Mouse (Mus musculus) lung, embryonic 15.5 days (tissue): Measurements from ENCODE around the gene Nptx1. TPM values are rescaled to one million over a fixed set of nuclear protein-coding genes. Genes with fewer than 3 reads are reported as not detected.

Experiments used
- ATAC-seq: fragments of 200-750 bp; cut with Nextera tagmentation; 2 replicates; pipeline ENCODE4 v1.8.0; 2017; ENCODE audit warnings: moderate number of reproducible peaks, borderline replicate concordance; ENCODE audit not compliant: low FRiP score, low TSS enrichment; ENCODE audit errors: extremely low read depth
- H3K27ac ChIP-seq: fragments of 300-500 bp; sonication (generic); 2 replicates; pipeline ENCODE4 v1.5.1; 2015; ENCODE audit warnings: moderate library complexity, mild to moderate bottlenecking, inconsistent platforms
- H3K27me3 ChIP-seq: fragments of 300-500 bp; sonication (generic); 2 replicates; pipeline ENCODE4 v1.6.1; 2015; ENCODE audit warnings: inconsistent platforms
- H3K36me3 ChIP-seq: fragments of 300-500 bp; sonication (generic); 2 replicates; pipeline ENCODE4 v1.6.1; 2015; ENCODE audit warnings: inconsistent platforms
- H3K4me1 ChIP-seq: fragments of 300-500 bp; sonication (generic); 2 replicates; pipeline ENCODE4 v1.6.1; 2015; ENCODE audit warnings: inconsistent platforms
- H3K4me2 ChIP-seq: fragments of 300-500 bp; sonication (generic); 2 replicates; pipeline ENCODE4 v1.6.1; 2015; ENCODE audit warnings: inconsistent platforms, mild to moderate bottlenecking, moderate library complexity
- H3K4me3 ChIP-seq: fragments of 300-500 bp; sonication (generic); 2 replicates; pipeline ENCODE4 v1.5.1; 2015; ENCODE audit warnings: mild to moderate bottlenecking, inconsistent platforms
- H3K9ac ChIP-seq: fragments of 300-500 bp; sonication (generic); 2 replicates; pipeline ENCODE4 v1.6.1; 2015; ENCODE audit warnings: inconsistent platforms
- H3K9me3 ChIP-seq: fragments of 300-500 bp; sonication (generic); 2 replicates; pipeline ENCODE4 v1.6.1; 2016; ENCODE audit warnings: inconsistent platforms
- WGBS: fragments of 180-500 bp; shearing (Covaris S2); methylation state at CpG from one replicate; pipeline ENCODE4 v1.1.7; 2015; 5-methylcytosine and 5-hydroxymethylcytosine counted together
- polyA plus RNA-seq: library from polyadenylated mRNA; unstranded; fragments of >200 nt; fragmentation: Nextera tagmentation; extraction: Ambion mirVana; gene quantifications from 2 replicates; pipeline ENCODE4 v1.2.1, GENCODE M21; 2015

The Nptx1 gene
- polyA plus RNA-seq, 1 experiment from 2014 or later, result 1.7 TPM

DNA sequence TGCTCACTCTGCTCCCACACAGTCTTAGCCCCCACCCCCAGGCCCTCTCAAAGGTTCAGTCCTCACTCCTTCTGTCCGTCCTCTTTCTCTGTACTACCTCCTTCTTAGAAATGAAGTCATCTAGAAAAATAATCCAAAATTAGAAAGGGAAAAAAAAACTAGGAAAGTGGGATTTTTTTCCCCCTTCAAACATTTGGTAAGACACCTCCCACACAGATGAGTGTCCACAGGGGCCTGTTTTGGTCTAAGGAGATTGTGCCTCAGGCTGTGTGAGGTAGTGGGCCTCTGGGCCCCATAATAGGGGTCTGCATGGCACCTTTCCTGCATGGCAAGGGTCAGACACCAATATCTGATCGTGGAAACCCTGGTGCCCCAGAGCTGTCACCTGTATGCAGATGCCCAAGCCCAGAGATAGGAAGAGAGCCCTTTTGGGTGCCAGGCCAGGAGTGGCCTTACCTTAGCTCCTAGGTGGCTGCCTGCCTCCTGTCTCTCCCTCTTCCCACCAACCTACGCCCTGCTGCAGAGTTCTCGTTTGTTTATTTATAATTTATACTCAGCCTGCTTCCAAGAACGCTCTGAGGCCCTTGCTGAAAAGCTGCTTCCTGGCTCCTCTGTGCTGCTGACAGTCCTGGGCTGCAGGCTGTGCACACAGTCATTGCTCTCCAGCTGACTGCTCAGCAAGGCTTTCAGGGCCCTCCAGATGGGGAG is 27.4 kb downstream of the Nptx1 start:
- no peak overlapping the region for H3K4me3 ChIP-seq
- peaks cover 12% of the 10 kb centered on the region for H3K4me1 ChIP-seq
- no peak overlapping the region for H3K4me2 ChIP-seq
- no peak for ATAC-seq
- 32% methylated on average over 5 of the region's 5 CpGs for WGBS
- H3K36me3 ChIP-seq, result no peaks in the 10 kb centered on the region
- H3K9ac ChIP-seq, result no peak overlapping the region
- H3K27ac ChIP-seq, result no peak overlapping the region
- no peaks in the 10 kb centered on the region for H3K9me3 ChIP-seq
- H3K27me3 ChIP-seq, result peaks cover 13% of the 10 kb centered on the region

DNA sequence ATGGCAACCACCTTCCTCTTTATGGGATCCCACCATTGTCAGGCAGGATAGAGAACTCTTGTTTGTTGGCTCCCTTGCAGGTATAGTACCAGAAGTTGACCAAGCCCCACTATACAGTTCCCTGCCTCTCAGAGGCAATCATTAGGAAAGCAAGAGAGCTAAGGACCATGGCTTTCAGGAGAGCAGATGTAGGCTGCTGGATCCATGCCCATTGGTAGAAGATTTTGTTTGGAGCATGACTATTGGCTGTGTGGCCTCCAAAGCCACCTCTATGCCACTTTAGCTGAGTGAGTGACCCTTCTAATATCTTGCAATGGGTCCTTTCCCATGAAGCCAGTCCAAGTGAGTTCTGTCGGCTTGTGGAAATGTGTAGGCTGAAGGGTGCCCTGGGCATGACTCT is 28.2 kb downstream of the Nptx1 start:
- no peak overlapping the region for H3K9ac ChIP-seq
- H3K4me1 ChIP-seq, result peaks cover 12% of the 10 kb centered on the region; the same call in 1 of the 2 replicates
- no peaks in the 10 kb centered on the region for H3K36me3 ChIP-seq
- H3K9me3 ChIP-seq, result no peaks in the 10 kb centered on the region
- H3K27ac ChIP-seq, result no peak overlapping the region
- 77% methylated on average over 1 of the region's 1 CpGs for WGBS
- H3K27me3 ChIP-seq, result peaks cover 20% of the 10 kb centered on the region
- ATAC-seq, result no peak
- no peak overlapping the region for H3K4me2 ChIP-seq
- H3K4me3 ChIP-seq, result no peak overlapping the region

DNA sequence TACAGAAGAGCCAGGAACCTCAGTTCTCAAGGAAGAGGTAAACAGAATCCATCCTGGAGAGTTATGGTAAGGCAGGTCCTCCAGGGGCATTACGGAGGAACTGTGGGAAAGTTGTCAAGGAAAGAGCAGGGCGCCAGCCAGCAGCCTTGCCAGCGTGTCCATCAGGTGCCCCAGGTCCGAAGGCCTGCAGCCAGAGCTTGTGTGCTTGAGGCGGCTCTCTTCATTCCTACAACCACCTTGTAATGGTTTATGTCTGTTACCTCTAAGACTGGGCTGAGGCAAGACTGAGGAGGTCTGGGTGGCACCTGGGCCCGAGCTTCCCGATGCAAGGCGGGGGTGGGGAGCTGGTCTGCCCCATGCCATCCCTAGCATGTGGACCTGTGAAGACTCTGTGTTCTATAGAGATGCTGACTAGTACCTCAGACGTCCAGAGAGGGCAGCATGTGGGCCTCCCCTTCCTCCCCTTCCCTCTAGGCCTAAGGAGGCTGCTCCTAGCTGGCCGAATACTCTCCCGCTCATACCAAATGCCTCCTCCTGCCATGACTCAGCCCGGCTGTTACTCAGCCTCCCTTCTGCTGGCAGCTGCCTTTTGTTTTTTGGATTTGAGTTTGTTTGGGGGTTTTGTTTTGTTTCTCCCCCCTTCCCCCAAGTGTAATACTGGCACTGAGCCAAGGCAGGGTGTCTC is 30.7 kb downstream of the Nptx1 start:
- no peak for ATAC-seq
- Histone ChIP-seq H3K27ac (no peak overlapping the region), H3K27me3 (peaks cover 33% of the 10 kb centered on the region), H3K4me1 (peaks cover 5% of the 10 kb centered on the region; the same call in 1 of the 2 replicates), H3K4me2 (no peak overlapping the region), H3K4me3 (no peak overlapping the region), H3K36me3 (no peaks in the 10 kb centered on the region), H3K9ac (no peak overlapping the region), H3K9me3 (no peaks in the 10 kb centered on the region)
- WGBS, result 59% methylated on average over 12 of the region's 12 CpGs

DNA sequence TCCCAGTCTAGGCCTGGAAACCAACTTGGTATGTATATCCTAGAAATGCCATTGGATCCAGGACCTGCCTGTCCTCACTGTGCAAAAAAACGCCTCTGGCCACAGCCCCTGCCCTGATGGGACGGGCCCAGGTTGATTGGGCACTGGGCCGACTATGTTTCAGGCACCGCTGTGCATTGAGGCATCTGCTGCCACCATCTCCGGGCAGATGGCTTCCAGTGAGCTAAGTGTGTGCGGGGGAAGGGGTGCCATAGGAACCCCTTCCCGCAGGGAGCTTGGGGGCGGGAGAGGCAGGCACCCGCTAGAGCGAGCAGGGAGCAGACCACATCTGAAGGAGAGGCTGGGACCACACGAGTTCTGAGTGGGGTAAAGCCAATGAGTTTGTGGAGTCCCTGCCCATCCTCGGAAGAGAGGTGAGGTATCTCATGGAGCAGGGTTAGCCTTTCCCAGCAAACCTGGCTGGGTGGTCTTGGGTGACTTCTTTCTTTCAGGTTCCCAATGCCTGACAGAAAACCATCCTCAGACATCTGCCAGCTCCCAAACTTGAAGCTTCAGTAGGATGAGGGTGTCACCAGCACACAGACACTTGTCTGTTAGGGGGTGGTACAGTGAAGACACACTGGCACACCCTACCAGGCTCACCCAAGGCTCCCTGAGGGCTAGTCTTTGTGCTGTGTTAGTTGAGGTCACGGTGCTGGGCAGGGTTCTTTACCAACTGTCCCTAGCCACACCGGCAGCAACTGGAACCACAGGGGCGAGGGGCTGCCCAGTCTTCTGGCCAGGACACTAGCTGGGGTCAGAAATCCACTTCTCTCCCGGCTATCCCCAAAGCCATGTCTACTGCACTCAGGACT is 31.5 kb downstream of the Nptx1 start:
- no peak for ATAC-seq
- no peak overlapping the region for H3K4me2 ChIP-seq
- H3K4me3 ChIP-seq, result no peak overlapping the region
- no peak overlapping the region for H3K27ac ChIP-seq
- WGBS, result 75% methylated on average over 16 of the region's 16 CpGs
- no peak overlapping the region for H3K9ac ChIP-seq
- H3K4me1 ChIP-seq, result peaks cover 5% of the 10 kb centered on the region; the same call in 1 of the 2 replicates
- H3K36me3 ChIP-seq, result no peaks in the 10 kb centered on the region
- peaks cover 33% of the 10 kb centered on the region for H3K27me3 ChIP-seq
- no peaks in the 10 kb centered on the region for H3K9me3 ChIP-seq

DNA sequence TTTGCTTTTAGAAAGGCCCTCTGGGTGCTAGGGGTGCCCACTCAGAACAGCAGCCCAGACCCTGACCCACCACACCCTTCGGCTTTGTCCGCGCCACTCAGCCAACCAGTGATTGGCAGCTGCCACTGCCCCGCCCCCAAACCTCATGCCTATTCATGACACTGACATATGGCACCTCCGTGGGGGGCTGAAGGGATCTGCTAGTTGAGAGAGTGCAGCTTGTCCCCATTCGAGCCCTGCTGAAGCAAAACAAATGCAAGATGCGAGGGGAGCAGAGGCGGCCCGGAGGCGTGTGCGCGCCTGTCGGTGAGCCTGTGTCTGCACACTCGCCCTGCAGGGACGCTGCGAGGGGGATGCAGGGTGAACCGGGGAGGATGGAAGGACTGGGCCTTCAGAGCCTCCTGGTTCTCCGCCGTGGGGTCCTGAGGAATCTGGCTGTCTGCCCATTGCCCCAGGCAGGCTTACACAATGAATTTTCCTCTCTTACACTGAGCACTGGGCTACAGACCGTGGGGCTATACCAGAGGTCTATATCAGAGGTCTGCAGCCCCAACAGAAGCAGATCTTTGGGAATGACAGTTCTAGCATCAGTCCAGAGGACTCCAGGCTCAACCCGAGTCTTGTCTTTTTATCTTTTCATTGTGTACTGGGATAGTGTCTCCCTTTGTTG is 32.5 kb downstream of the Nptx1 start:
- Histone ChIP-seq H3K36me3 (no peaks in the 10 kb centered on the region), H3K4me3 (0 out of 2 replicates have a peak overlapping the region, but pooled peaks have one; percentile 6), H3K27ac (no peak overlapping the region), H3K4me1 (peaks cover 5% of the 10 kb centered on the region; the same call in 1 of the 2 replicates), H3K27me3 (peaks cover 33% of the 10 kb centered on the region), H3K9ac (no peak overlapping the region), H3K4me2 (peak overlapping the region; percentile 31), H3K9me3 (no peaks in the 10 kb centered on the region)
- WGBS, result 5% methylated on average over 21 of the region's 21 CpGs
- no peak for ATAC-seq

DNA sequence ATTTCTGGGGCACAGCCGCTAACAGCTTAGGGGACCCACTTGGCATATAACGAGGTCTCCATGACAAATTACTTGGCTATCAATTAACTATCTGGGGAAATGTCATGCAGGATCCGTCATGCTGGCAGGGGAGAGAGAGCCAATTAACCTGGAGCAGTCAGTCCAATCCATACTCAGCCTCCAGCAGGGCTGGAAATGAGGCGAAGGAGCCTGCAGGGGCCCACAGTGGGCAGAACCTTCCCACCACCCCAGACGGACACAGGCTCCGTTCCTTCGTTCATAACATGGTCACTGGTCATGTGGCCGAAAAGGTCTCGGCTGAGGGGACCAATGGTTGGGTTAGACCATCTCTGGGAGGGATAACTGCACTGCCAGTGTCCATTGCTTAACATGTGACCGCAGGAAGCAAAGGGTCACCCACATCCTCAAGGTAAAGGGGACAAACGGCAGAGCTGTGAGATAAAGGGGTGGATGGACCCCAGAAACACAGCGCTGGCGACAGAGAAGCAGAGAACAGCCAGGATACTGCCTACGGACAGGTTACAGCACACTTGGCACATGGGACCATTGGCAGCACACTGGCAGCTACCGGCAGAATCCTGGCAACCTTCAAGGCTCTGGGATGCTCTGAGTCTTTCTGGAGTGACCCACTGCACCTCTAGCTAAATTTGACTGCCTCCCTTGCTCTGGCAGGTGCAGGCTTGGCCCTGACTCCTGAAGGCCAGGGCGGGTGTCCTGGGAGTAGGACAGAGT is 33.3 kb downstream of the Nptx1 start:
- no peak overlapping the region for H3K4me3 ChIP-seq
- peaks cover 33% of the 10 kb centered on the region for H3K27me3 ChIP-seq
- no peak for ATAC-seq

DNA sequence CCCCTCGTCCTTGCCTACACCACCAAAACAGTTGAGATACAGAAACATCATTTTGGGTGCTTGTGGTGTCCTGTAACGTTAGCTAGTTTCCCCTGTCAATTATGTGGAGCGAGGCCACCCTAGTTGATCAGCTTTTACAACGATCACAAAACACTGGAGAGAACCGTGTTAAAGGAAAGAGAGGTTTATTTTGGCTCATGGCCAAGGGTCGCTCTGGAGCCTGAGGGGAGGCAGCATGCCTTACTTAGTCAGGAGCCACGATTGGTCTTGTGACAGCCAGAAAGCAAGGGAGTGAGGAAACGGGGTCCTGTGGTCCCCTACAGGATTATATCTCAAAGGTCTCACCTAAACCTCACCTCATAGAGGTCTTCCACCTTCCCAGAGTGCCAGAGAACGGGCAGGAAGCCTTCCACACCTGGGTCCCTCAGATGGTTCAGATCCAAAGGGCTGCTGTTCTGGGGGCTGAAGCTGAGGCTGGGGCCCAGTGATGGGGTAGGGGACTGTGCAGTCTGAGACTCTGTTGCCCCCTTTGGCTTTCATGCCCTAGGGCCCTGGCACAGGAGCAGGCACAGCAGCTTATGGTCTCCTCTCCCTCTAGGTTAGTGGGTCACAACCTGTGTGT is 34.4 kb downstream of the Nptx1 start:
- H3K4me3 ChIP-seq, result no peak overlapping the region
- peaks cover 33% of the 10 kb centered on the region for H3K27me3 ChIP-seq
- H3K4me1 ChIP-seq, result peaks cover 5% of the 10 kb centered on the region; the same call in 1 of the 2 replicates
- H3K9me3 ChIP-seq, result no peaks in the 10 kb centered on the region
- ATAC-seq, result no peak
- WGBS, result 24% methylated on average over 9 of the region's 9 CpGs
- peaks cover 3% of the 10 kb centered on the region; the same call in 1 of the 2 replicates for H3K36me3 ChIP-seq
- no peak overlapping the region for H3K4me2 ChIP-seq
- no peak overlapping the region for H3K9ac ChIP-seq
- no peak overlapping the region for H3K27ac ChIP-seq

More for the DNA sequence above, 33.3 kb downstream of the Nptx1 start:
- WGBS, result 52% methylated on average over 16 of the region's 16 CpGs
- Histone ChIP-seq H3K36me3 (no peaks in the 10 kb centered on the region), H3K4me1 (peaks cover 5% of the 10 kb centered on the region; the same call in 1 of the 2 replicates), H3K4me2 (no peak overlapping the region), H3K9me3 (no peaks in the 10 kb centered on the region), H3K27ac (no peak overlapping the region), H3K9ac (no peak overlapping the region)

DNA sequence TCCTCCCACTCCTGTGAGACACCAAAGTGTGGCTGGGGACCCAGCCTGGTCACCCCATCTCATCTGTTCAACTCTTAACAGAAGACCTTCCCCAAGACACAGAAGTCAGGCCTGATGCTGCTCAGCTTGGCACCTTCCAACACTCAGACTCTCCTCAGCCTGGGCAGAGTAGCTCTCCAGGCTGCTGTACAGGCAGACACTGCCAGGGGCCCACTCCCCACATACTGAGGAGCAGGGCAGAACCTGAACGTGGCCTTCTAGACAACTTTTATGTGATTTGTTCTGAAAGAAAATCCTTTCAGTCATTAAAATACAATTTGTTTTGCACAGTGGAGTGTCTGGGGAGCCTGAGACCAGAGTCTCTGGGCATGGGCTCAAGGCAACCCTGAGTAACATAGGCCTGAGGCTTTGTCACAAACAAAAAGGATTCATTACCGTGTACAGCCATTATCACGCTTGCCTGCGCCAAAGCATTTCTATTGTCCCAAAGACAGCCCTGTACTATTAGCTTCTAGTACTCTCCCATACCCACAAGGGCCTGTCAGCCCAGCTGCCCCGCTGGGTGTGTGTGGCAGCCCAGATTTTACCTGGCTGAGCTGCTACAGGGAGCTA is 38.3 kb downstream of the Nptx1 start:
- no peak for ATAC-seq
- H3K9me3 ChIP-seq, result no peaks in the 10 kb centered on the region
- no peaks in the 10 kb centered on the region for H3K4me1 ChIP-seq
- H3K36me3 ChIP-seq, result peaks cover 31% of the 10 kb centered on the region
- H3K27ac ChIP-seq, result no peak overlapping the region
- H3K4me3 ChIP-seq, result no peak overlapping the region
- H3K4me2 ChIP-seq, result no peak overlapping the region
- peaks cover 12% of the 10 kb centered on the region for H3K27me3 ChIP-seq
- WGBS, result 70% methylated on average over 5 of the region's 5 CpGs
- H3K9ac ChIP-seq, result no peak overlapping the region

DNA sequence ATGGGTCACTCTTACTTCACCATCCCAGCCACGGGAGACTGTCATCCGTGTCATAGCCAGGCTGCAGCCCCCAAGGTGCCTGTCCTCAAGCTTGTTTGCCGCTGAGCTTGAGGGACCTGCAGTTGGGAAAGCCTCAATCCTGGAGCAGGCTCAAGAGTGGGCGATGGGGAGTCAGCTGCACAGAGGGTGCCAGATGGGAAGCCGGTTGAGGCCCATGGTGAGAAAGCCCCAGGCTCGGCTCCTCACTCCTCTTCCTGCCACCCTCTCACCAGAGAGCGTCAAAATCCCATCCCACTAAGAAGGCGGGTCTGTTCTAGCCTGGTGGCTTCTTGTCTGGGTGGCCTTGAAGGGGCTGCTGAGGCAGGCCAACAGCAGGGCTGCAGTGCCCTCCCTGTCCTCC is 39.8 kb downstream of the Nptx1 start:
- ATAC-seq, result no peak
- no peaks in the 10 kb centered on the region for H3K9me3 ChIP-seq
- WGBS, result 80% methylated on average over 8 of the region's 8 CpGs
- H3K9ac ChIP-seq, result no peak overlapping the region
- H3K36me3 ChIP-seq, result peaks cover 38% of the 10 kb centered on the region
- H3K27me3 ChIP-seq, result no peaks in the 10 kb centered on the region
- H3K27ac ChIP-seq, result no peak overlapping the region
- no peak overlapping the region for H3K4me3 ChIP-seq
- no peak overlapping the region for H3K4me2 ChIP-seq
- no peaks in the 10 kb centered on the region for H3K4me1 ChIP-seq

DNA sequence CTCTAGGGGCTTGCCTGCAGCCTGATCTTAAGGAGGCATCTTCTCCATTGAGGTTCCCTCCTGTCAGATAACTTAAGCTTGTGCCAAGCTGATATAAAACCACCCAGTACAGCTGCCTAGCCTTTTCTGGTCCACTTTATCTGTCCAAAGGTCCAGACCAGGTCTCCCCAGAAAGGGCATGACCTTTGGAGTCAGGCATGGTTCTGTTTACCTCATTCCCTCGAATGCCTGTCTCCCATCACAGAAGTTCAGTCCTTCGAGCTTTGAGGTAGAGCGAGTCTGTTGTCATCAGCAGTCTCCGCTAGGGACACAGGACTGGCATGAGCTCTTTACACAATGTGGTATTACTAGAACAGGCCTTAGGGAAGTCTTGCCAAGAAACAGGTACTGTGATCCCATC is 41.2 kb downstream of the Nptx1 start:
- WGBS, result 74% methylated on average over 4 of the region's 4 CpGs
- Histone ChIP-seq H3K4me3 (no peak overlapping the region), H3K9me3 (no peaks in the 10 kb centered on the region), H3K9ac (no peak overlapping the region), H3K27ac (no peak overlapping the region), H3K36me3 (peaks cover 49% of the 10 kb centered on the region), H3K27me3 (no peaks in the 10 kb centered on the region), H3K4me2 (no peak overlapping the region), H3K4me1 (no peaks in the 10 kb centered on the region)
- ATAC-seq, result no peak
